Mouse (Mus musculus) forebrain, embryonic 14.5 days (tissue): ENCODE measurements around the gene Vgll4. TPM values are rescaled to one million over a fixed set of nuclear protein-coding genes. Genes with fewer than 3 reads are reported as not detected.

ENCODE experiments used
- ATAC-seq: fragments of 200-750 bp; cut with Nextera tagmentation; 2 replicates; pipeline ENCODE4 v1.8.0; 2017; ENCODE audit warnings: mild to moderate bottlenecking, moderate library complexity
- DNase-seq: peaks from one replicate; pipeline ENCODE4 v3.0.0-alpha.2; 2015; ENCODE audit warnings: low spot score
- H3K27ac ChIP-seq: fragments of 300-500 bp; sonication (generic); 2 replicates; pipeline ENCODE4 v1.5.1; 2014; ENCODE audit warnings: low read depth, mild to moderate bottlenecking, control low read depth, low read length, moderate library complexity
- H3K27me3 ChIP-seq: fragments of 300-500 bp; sonication (generic); replicated peaks from 2 replicates; pipeline ENCODE4 v1.6.1; 2014; ENCODE audit warnings: low read length, control low read depth, mixed read lengths; ENCODE audit not compliant: control insufficient read depth, insufficient read depth
- H3K36me3 ChIP-seq: fragments of 300-500 bp; sonication (generic); 2 replicates; pipeline ENCODE4 v1.6.1; 2014; ENCODE audit warnings: low read length, control low read depth; ENCODE audit not compliant: control insufficient read depth, insufficient read depth
- H3K4me1 ChIP-seq: fragments of 300-500 bp; sonication (generic); 2 replicates; pipeline ENCODE4 v1.6.1; 2014; ENCODE audit warnings: antibody characterized with exemption, low read length, control low read depth; ENCODE audit not compliant: control insufficient read depth, insufficient read depth
- H3K4me2 ChIP-seq: fragments of 300-500 bp; sonication (generic); 2 replicates; pipeline ENCODE4 v1.6.1; 2014; ENCODE audit warnings: mild to moderate bottlenecking, control low read depth, low read length
- H3K4me3 ChIP-seq: fragments of 300-500 bp; sonication (generic); 2 replicates; pipeline ENCODE4 v1.5.1; 2014; ENCODE audit warnings: low read depth, low read length, control low read depth
- H3K9ac ChIP-seq: fragments of 300-500 bp; sonication (generic); 2 replicates; pipeline ENCODE4 v1.6.1; 2014; ENCODE audit warnings: mild to moderate bottlenecking, low read length, control low read depth, moderate library complexity
- H3K9me3 ChIP-seq: fragments of 300-500 bp; sonication (generic); replicated peaks from 2 replicates; pipeline ENCODE4 v1.6.1; 2016; ENCODE audit warnings: low read length, control low read depth, mixed read lengths; ENCODE audit not compliant: control insufficient read depth
- WGBS: fragments of 180-500 bp; shearing (Covaris S2); extraction: QIAGEN DNeasy Blood & Tissue Kit; methylation state at CpG from one replicate; pipeline ENCODE4 v1.1.7; 2014; 5-methylcytosine and 5-hydroxymethylcytosine counted together
- polyA plus RNA-seq: library from polyadenylated mRNA; unstranded; fragments of >200 nt; fragmentation: Nextera tagmentation; extraction: Ambion mirVana; gene quantifications from 2 replicates; pipeline ENCODE4 v1.2.1, GENCODE M21; 2014

The Vgll4 gene
- polyA plus RNA-seq, 1 experiment from 2014 or later = 44.9 TPM

GRCm38 (mm10) chr6:114900194-114900593 lies 69.6 kb downstream of the Vgll4 start:
- peaks cover 38% of the 10 kb centered on the region for H3K4me1 ChIP-seq
- ATAC-seq = no peak

GRCm38 (mm10) chr6:114899652-114900051 lies 70.1 kb downstream of the Vgll4 start:
- Histone ChIP-seq H3K27ac (peak overlapping the region; percentile 55; the same call in 1 of the 2 replicates), H3K4me3 (no peak overlapping the region), H3K27me3 (no peaks in the 10 kb centered on the region), H3K4me2 (peak overlapping the region; percentile 1; the same call in 1 of the 2 replicates), H3K9ac (no peak overlapping the region), H3K9me3 (no peaks in the 10 kb centered on the region), H3K4me1 (peaks cover 38% of the 10 kb centered on the region), H3K36me3 (no peaks in the 10 kb centered on the region)
- no peak for DNase-seq
- WGBS = 42% methylated on average over 7 of the region's 7 CpGs
- ATAC-seq = no peak

More at GRCm38 (mm10) chr6:114900194-114900593, 69.6 kb downstream of the Vgll4 start:
- Histone ChIP-seq H3K27me3 (no peaks in the 10 kb centered on the region), H3K4me2 (peak overlapping the region; percentile 1; the same call in 1 of the 2 replicates), H3K9me3 (no peaks in the 10 kb centered on the region), H3K4me3 (no peak overlapping the region), H3K36me3 (no peaks in the 10 kb centered on the region), H3K9ac (peak overlapping the region; percentile 0; the same call in 1 of the 2 replicates), H3K27ac (peak overlapping the region; percentile 55; the same call in 1 of the 2 replicates)
- peak; percentile 73 for DNase-seq
- 15% methylated on average over 10 of the region's 10 CpGs for WGBS

- no peaks in the 10 kb centered on the region for H3K27me3 ChIP-seq
- H3K4me2 ChIP-seq = no peak overlapping the region
- peaks cover 44% of the 10 kb centered on the region for H3K4me1 ChIP-seq
- H3K9me3 ChIP-seq = no peaks in the 10 kb centered on the region
- no peak overlapping the region for H3K27ac ChIP-seq
- ATAC-seq (no peak), DNase-seq (no peak)
- WGBS = 92% methylated on average over 4 of the region's 4 CpGs
- no peaks in the 10 kb centered on the region for H3K36me3 ChIP-seq
- no peak overlapping the region for H3K9ac ChIP-seq
- H3K4me3 ChIP-seq = no peak overlapping the region
Measured at GRCm38 (mm10) chr6:114898949-114899348, 70.8 kb downstream of the Vgll4 start.

- Histone ChIP-seq H3K36me3 (no peaks in the 10 kb centered on the region), H3K27ac (no peak overlapping the region), H3K4me1 (peaks cover 41% of the 10 kb centered on the region), H3K9ac (no peak overlapping the region), H3K9me3 (no peaks in the 10 kb centered on the region), H3K4me2 (no peak overlapping the region), H3K27me3 (no peaks in the 10 kb centered on the region), H3K4me3 (no peak overlapping the region)
- DNase-seq = no peak
- WGBS = 73% methylated on average over 2 of the region's 2 CpGs
- ATAC-seq = no peak
Measured at GRCm38 (mm10) chr6:114896281-114896680, 73.5 kb downstream of the Vgll4 start.

- no peak overlapping the region for H3K9ac ChIP-seq
- no peaks in the 10 kb centered on the region for H3K36me3 ChIP-seq
- H3K27me3 ChIP-seq = no peaks in the 10 kb centered on the region
- DNase-seq (no peak), ATAC-seq (no peak)
- no peaks in the 10 kb centered on the region for H3K9me3 ChIP-seq
- no peak overlapping the region for H3K4me2 ChIP-seq
- H3K4me1 ChIP-seq = peaks cover 43% of the 10 kb centered on the region
- no peak overlapping the region for H3K4me3 ChIP-seq
- 92% methylated on average over 7 of the region's 7 CpGs for WGBS
- no peak overlapping the region for H3K27ac ChIP-seq
Measured at GRCm38 (mm10) chr6:114895191-114895590, 74.6 kb downstream of the Vgll4 start.

- 83% methylated on average over 4 of the region's 4 CpGs for WGBS
- H3K4me2 ChIP-seq = no peak overlapping the region
- H3K27me3 ChIP-seq = no peaks in the 10 kb centered on the region
- H3K4me3 ChIP-seq = no peak overlapping the region
- no peaks in the 10 kb centered on the region for H3K9me3 ChIP-seq
- DNase-seq (no peak), ATAC-seq (no peak)
- H3K27ac ChIP-seq = no peak overlapping the region
- H3K9ac ChIP-seq = no peak overlapping the region
- H3K4me1 ChIP-seq = peaks cover 43% of the 10 kb centered on the region
- no peaks in the 10 kb centered on the region for H3K36me3 ChIP-seq
Measured at GRCm38 (mm10) chr6:114894548-114895106, 75.2 kb downstream of the Vgll4 start.

GRCm38 (mm10) chr6:114893427-114894209 lies 76.2 kb downstream of the Vgll4 start:
- Histone ChIP-seq H3K27me3 (no peaks in the 10 kb centered on the region), H3K9me3 (no peaks in the 10 kb centered on the region), H3K4me3 (no peak overlapping the region), H3K4me1 (peaks cover 50% of the 10 kb centered on the region), H3K4me2 (no peak overlapping the region), H3K9ac (peak overlapping the region; percentile 37; the same call in 1 of the 2 replicates), H3K36me3 (peaks cover 5% of the 10 kb centered on the region; the same call in 1 of the 2 replicates), H3K27ac (no peak overlapping the region)
- DNase-seq (no peak), ATAC-seq (no peak)
- 81% methylated on average over 20 of the region's 20 CpGs for WGBS

GRCm38 (mm10) chr6:114892363-114892762 lies 77.4 kb downstream of the Vgll4 start:
- 0 out of 2 replicates have a peak overlapping the region, but pooled peaks have one; percentile 37 for H3K9ac ChIP-seq
- H3K4me2 ChIP-seq = peak overlapping the region; percentile 41
- H3K4me3 ChIP-seq = no peak overlapping the region
- no peaks in the 10 kb centered on the region for H3K9me3 ChIP-seq
- H3K27ac ChIP-seq = peak overlapping the region; percentile 56
- DNase-seq (peak; percentile 88), ATAC-seq (peak; percentile 50)
- H3K27me3 ChIP-seq = no peaks in the 10 kb centered on the region
- peaks cover 6% of the 10 kb centered on the region; the same call in 1 of the 2 replicates for H3K36me3 ChIP-seq
- WGBS = 2% methylated on average over 6 of the region's 6 CpGs
- peaks cover 51% of the 10 kb centered on the region for H3K4me1 ChIP-seq

GRCm38 (mm10) chr6:114891771-114892170 lies 78.0 kb downstream of the Vgll4 start:
- H3K9ac ChIP-seq = 0 out of 2 replicates have a peak overlapping the region, but pooled peaks have one; percentile 4
- 0 out of 2 replicates have a peak overlapping the region, but pooled peaks have one; percentile 41 for H3K4me2 ChIP-seq
- peak overlapping the region; percentile 56 for H3K27ac ChIP-seq
- H3K27me3 ChIP-seq = no peaks in the 10 kb centered on the region
- 48% methylated on average over 12 of the region's 12 CpGs for WGBS
- DNase-seq = no peak
- no peak for ATAC-seq
- H3K36me3 ChIP-seq = peaks cover 6% of the 10 kb centered on the region; the same call in 1 of the 2 replicates
- no peak overlapping the region for H3K4me3 ChIP-seq
- peaks cover 51% of the 10 kb centered on the region for H3K4me1 ChIP-seq
- H3K9me3 ChIP-seq = no peaks in the 10 kb centered on the region
